Mouse (Mus musculus) kidney, embryonic 15.5 days (tissue): Measurements from ENCODE around the gene St14. TPM values are rescaled to one million over a fixed set of nuclear protein-coding genes. Genes with fewer than 3 reads are reported as not detected.
A peak's percentile ranks its signal among the peaks of the same experiment; 100 is the strongest.

ENCODE experiments used
- ATAC-seq: fragments of 200-750 bp; cut with Nextera tagmentation; replicated peaks from 2 replicates; pipeline ENCODE4 v1.8.0; 2017; ENCODE audit warnings: moderate TSS enrichment; ENCODE audit not compliant: low FRiP score
- H3K27ac ChIP-seq: fragments of 300-500 bp; sonication (generic); 2 replicates; pipeline ENCODE4 v1.5.1; 2015; ENCODE audit warnings: mild to moderate bottlenecking, inconsistent platforms
- H3K27me3 ChIP-seq: fragments of 300-500 bp; sonication (generic); 2 replicates; pipeline ENCODE4 v1.6.1; 2015; ENCODE audit warnings: inconsistent platforms
- H3K36me3 ChIP-seq: fragments of 300-500 bp; sonication (generic); 2 replicates; pipeline ENCODE4 v1.6.1; 2015; ENCODE audit warnings: inconsistent platforms
- H3K4me1 ChIP-seq: fragments of 300-500 bp; sonication (generic); 2 replicates; pipeline ENCODE4 v1.6.1; 2015; ENCODE audit warnings: inconsistent platforms
- H3K4me2 ChIP-seq: fragments of 300-500 bp; sonication (generic); 2 replicates; pipeline ENCODE4 v1.6.1; 2015; ENCODE audit warnings: moderate library complexity, mild to moderate bottlenecking, inconsistent platforms
- H3K4me3 ChIP-seq: fragments of 300-500 bp; sonication (generic); replicated peaks from 2 replicates; pipeline ENCODE4 v1.5.1; 2015; ENCODE audit warnings: mild to moderate bottlenecking, inconsistent platforms
- H3K9ac ChIP-seq: fragments of 300-500 bp; sonication (generic); 2 replicates; pipeline ENCODE4 v1.6.1; 2015; ENCODE audit warnings: mild to moderate bottlenecking, inconsistent platforms
- H3K9me3 ChIP-seq: fragments of 300-500 bp; sonication (generic); replicated peaks from 2 replicates; pipeline ENCODE4 v1.6.1; 2016; ENCODE audit warnings: inconsistent platforms
- WGBS: fragments of 180-500 bp; shearing (Covaris S2); methylation state at CpG from one replicate; pipeline ENCODE4 v1.1.7; 2015; ENCODE audit warnings: mixed read lengths; 5-methylcytosine and 5-hydroxymethylcytosine counted together
- polyA plus RNA-seq: library from polyadenylated mRNA; unstranded; fragments of >200 nt; fragmentation: Nextera tagmentation; extraction: Ambion mirVana; gene quantifications from 2 replicates; pipeline ENCODE4 v1.2.1, GENCODE M21; 2015

Gene St14
- polyA plus RNA-seq, 1 experiment from 2014 or later = 32.5 TPM

- peaks cover 81% of the 10 kb centered on the region for H3K36me3 ChIP-seq
- H3K4me3 ChIP-seq = no peak overlapping the region
- no peak overlapping the region for H3K4me2 ChIP-seq
- no peak for ATAC-seq
- H3K27ac ChIP-seq = no peak overlapping the region
- no peaks in the 10 kb centered on the region for H3K27me3 ChIP-seq
- H3K9me3 ChIP-seq = no peaks in the 10 kb centered on the region
- no peak overlapping the region for H3K9ac ChIP-seq
- H3K4me1 ChIP-seq = peaks cover 3% of the 10 kb centered on the region; the same call in 1 of the 2 replicates
- WGBS = 82% methylated on average over 2 of the region's 2 CpGs
Measured at GRCm38 (mm10) chr9:31151050-31151449, 19.4 kb upstream of the St14 start.

GRCm38 (mm10) chr9:31148135-31148534 is 16.5 kb upstream of the St14 start:
- no peak overlapping the region for H3K4me3 ChIP-seq
- peaks cover 3% of the 10 kb centered on the region; the same call in 1 of the 2 replicates for H3K4me1 ChIP-seq
- H3K27ac ChIP-seq = no peak overlapping the region
- 51% methylated on average over 7 of the region's 7 CpGs for WGBS
- no peaks in the 10 kb centered on the region for H3K27me3 ChIP-seq
- peaks cover 52% of the 10 kb centered on the region for H3K36me3 ChIP-seq
- no peaks in the 10 kb centered on the region for H3K9me3 ChIP-seq
- no peak; the same call in 1 of the 2 replicates for ATAC-seq
- H3K9ac ChIP-seq = no peak overlapping the region
- H3K4me2 ChIP-seq = no peak overlapping the region

GRCm38 (mm10) chr9:31145272-31145925 is 13.7 kb upstream of the St14 start:
- no peak overlapping the region for H3K27ac ChIP-seq
- no peak for ATAC-seq
- WGBS = 62% methylated on average over 7 of the region's 7 CpGs
- H3K4me2 ChIP-seq = no peak overlapping the region
- no peak overlapping the region for H3K9ac ChIP-seq
- no peaks in the 10 kb centered on the region for H3K27me3 ChIP-seq
- peaks cover 3% of the 10 kb centered on the region; the same call in 1 of the 2 replicates for H3K4me1 ChIP-seq
- H3K4me3 ChIP-seq = no peak overlapping the region
- peaks cover 28% of the 10 kb centered on the region for H3K36me3 ChIP-seq
- H3K9me3 ChIP-seq = no peaks in the 10 kb centered on the region

- Histone ChIP-seq H3K4me3 (no peak overlapping the region), H3K9ac (no peak overlapping the region), H3K36me3 (peaks cover 4% of the 10 kb centered on the region), H3K4me2 (no peak overlapping the region), H3K27me3 (no peaks in the 10 kb centered on the region), H3K27ac (no peak overlapping the region), H3K9me3 (no peaks in the 10 kb centered on the region), H3K4me1 (peaks cover 1% of the 10 kb centered on the region; the same call in 1 of the 2 replicates)
- ATAC-seq = no peak
- 88% methylated on average over 1 of the region's 1 CpGs for WGBS
Measured at GRCm38 (mm10) chr9:31142924-31143323, 11.3 kb upstream of the St14 start.

GRCm38 (mm10) chr9:31133131-31133530 is 1.5 kb upstream of the St14 start:
- no peak overlapping the region for H3K4me2 ChIP-seq
- no peak overlapping the region for H3K4me3 ChIP-seq
- H3K4me1 ChIP-seq = peaks cover 21% of the 10 kb centered on the region
- H3K9me3 ChIP-seq = no peaks in the 10 kb centered on the region
- H3K27ac ChIP-seq = no peak overlapping the region
- 74% methylated on average over 5 of the region's 5 CpGs for WGBS
- no peak for ATAC-seq
- no peak overlapping the region for H3K9ac ChIP-seq
- H3K36me3 ChIP-seq = no peaks in the 10 kb centered on the region
- peaks cover 75% of the 10 kb centered on the region for H3K27me3 ChIP-seq

- H3K4me1 ChIP-seq = peaks cover 21% of the 10 kb centered on the region
- H3K9ac ChIP-seq = peak overlapping the region; percentile 61
- H3K4me2 ChIP-seq = peak overlapping the region; percentile 93
- no peaks in the 10 kb centered on the region for H3K9me3 ChIP-seq
- H3K4me3 ChIP-seq = peak overlapping the region; percentile 59
- 6% methylated on average over 26 of the region's 26 CpGs for WGBS
- peak overlapping the region; percentile 19; the same call in 1 of the 2 replicates for H3K27ac ChIP-seq
- no peaks in the 10 kb centered on the region for H3K36me3 ChIP-seq
- no peak; the same call in 1 of the 2 replicates for ATAC-seq
- H3K27me3 ChIP-seq = peaks cover 73% of the 10 kb centered on the region
Measured at GRCm38 (mm10) chr9:31130357-31131204, 1.1 kb downstream of the St14 start.

- 43% methylated on average over 8 of the region's 8 CpGs for WGBS
- no peaks in the 10 kb centered on the region for H3K9me3 ChIP-seq
- ATAC-seq = no peak
- no peak overlapping the region for H3K27ac ChIP-seq
- no peak overlapping the region for H3K9ac ChIP-seq
- H3K36me3 ChIP-seq = no peaks in the 10 kb centered on the region
- H3K4me2 ChIP-seq = peak overlapping the region; percentile 93
- H3K4me1 ChIP-seq = peaks cover 21% of the 10 kb centered on the region
- peak overlapping the region; percentile 59 for H3K4me3 ChIP-seq
- H3K27me3 ChIP-seq = peaks cover 66% of the 10 kb centered on the region
Measured at GRCm38 (mm10) chr9:31129956-31130355, 1.7 kb downstream of the St14 start.

GRCm38 (mm10) chr9:31127876-31128465 is 3.7 kb downstream of the St14 start:
- Histone ChIP-seq H3K27me3 (peaks cover 47% of the 10 kb centered on the region), H3K4me1 (peaks cover 21% of the 10 kb centered on the region), H3K4me3 (no peak overlapping the region), H3K27ac (no peak overlapping the region), H3K9ac (no peak overlapping the region), H3K4me2 (no peak overlapping the region), H3K9me3 (no peaks in the 10 kb centered on the region), H3K36me3 (no peaks in the 10 kb centered on the region)
- 55% methylated on average over 12 of the region's 12 CpGs for WGBS
- no peak for ATAC-seq

- Histone ChIP-seq H3K9ac (no peak overlapping the region), H3K9me3 (no peaks in the 10 kb centered on the region), H3K27me3 (peaks cover 28% of the 10 kb centered on the region), H3K4me2 (no peak overlapping the region), H3K36me3 (no peaks in the 10 kb centered on the region), H3K4me1 (peaks cover 14% of the 10 kb centered on the region), H3K4me3 (no peak overlapping the region), H3K27ac (no peak overlapping the region)
- no peak for ATAC-seq
- 91% methylated on average over 7 of the region's 7 CpGs for WGBS
Measured at GRCm38 (mm10) chr9:31126079-31126478, 5.6 kb downstream of the St14 start.

GRCm38 (mm10) chr9:31122464-31123030 is 9.1 kb downstream of the St14 start:
- Histone ChIP-seq H3K4me2 (no peak overlapping the region), H3K27me3 (no peaks in the 10 kb centered on the region), H3K36me3 (no peaks in the 10 kb centered on the region), H3K4me1 (peaks cover 33% of the 10 kb centered on the region), H3K4me3 (no peak overlapping the region), H3K27ac (no peak overlapping the region), H3K9ac (no peak overlapping the region), H3K9me3 (no peaks in the 10 kb centered on the region)
- no peak for ATAC-seq
- WGBS = 60% methylated on average over 13 of the region's 13 CpGs

GRCm38 (mm10) chr9:31120533-31120915 is 11.1 kb downstream of the St14 start:
- H3K9me3 ChIP-seq = no peaks in the 10 kb centered on the region
- H3K36me3 ChIP-seq = no peaks in the 10 kb centered on the region
- no peak overlapping the region for H3K9ac ChIP-seq
- H3K27ac ChIP-seq = peak overlapping the region; percentile 29; the same call in 1 of the 2 replicates
- no peak overlapping the region for H3K4me3 ChIP-seq
- H3K4me1 ChIP-seq = peaks cover 39% of the 10 kb centered on the region
- WGBS = 27% methylated on average over 4 of the region's 4 CpGs
- peak overlapping the region; percentile 29 for H3K4me2 ChIP-seq
- no peak for ATAC-seq
- H3K27me3 ChIP-seq = no peaks in the 10 kb centered on the region
